Mouse (Mus musculus): ENCODE data around the gene Wbp1l. TPM values are rescaled to one million over a fixed set of nuclear protein-coding genes. Genes with fewer than 3 reads are reported as not detected.

Wbp1l gene
- total RNA-seq, 2 experiments from 2014 or later, result 180 to 182 TPM

GRCm38 (mm10) chr19:46598187-46598586 lies 697 bp upstream of the Wbp1l start:
- DNase-seq (ENCODE audit: low spot score in 2 of 2), result no peak

GRCm38 (mm10) chr19:46599375-46600256 lies 732 bp downstream of the Wbp1l start:
- DNase-seq (ENCODE audit: low spot score in 2 of 2), result no peak

- no peak for DNase-seq (ENCODE audit: low spot score in 2 of 2)
These were observed 1.5 kb downstream of the Wbp1l start for GRCm38 (mm10) chr19:46600371-46600770.

- no peak for DNase-seq (ENCODE audit: low spot score in 2 of 2)
These were observed 2.6 kb downstream of the Wbp1l start for GRCm38 (mm10) chr19:46601491-46601890.

GRCm38 (mm10) chr19:46602406-46602805 lies 3.5 kb downstream of the Wbp1l start:
- no peak for DNase-seq (ENCODE audit: low spot score in 2 of 2)

- no peak for DNase-seq (ENCODE audit: low spot score in 2 of 2)
These were observed 7.8 kb downstream of the Wbp1l start for GRCm38 (mm10) chr19:46606718-46607117.

- no peak for DNase-seq (ENCODE audit: low spot score in 2 of 2)
These were observed 8.5 kb downstream of the Wbp1l start for GRCm38 (mm10) chr19:46607424-46607823.

- DNase-seq (ENCODE audit: low spot score in 2 of 2), result no peak
These were observed 9.3 kb downstream of the Wbp1l start for GRCm38 (mm10) chr19:46608158-46608557.

GRCm38 (mm10) chr19:46616378-46616777 lies 17.5 kb downstream of the Wbp1l start:
- DNase-seq (ENCODE audit: low spot score in 2 of 2), result no peak

GRCm38 (mm10) chr19:46617361-46617760 lies 18.5 kb downstream of the Wbp1l start:
- DNase-seq (ENCODE audit: low spot score in 2 of 2), result no peak

GRCm38 (mm10) chr19:46618322-46618721 lies 19.4 kb downstream of the Wbp1l start:
- DNase-seq (ENCODE audit: low spot score in 2 of 2), result no peak

GRCm38 (mm10) chr19:46619001-46619400 lies 20.1 kb downstream of the Wbp1l start:
- DNase-seq (ENCODE audit: low spot score in 2 of 2), result no peak

GRCm38 (mm10) chr19:46619518-46619917 lies 20.6 kb downstream of the Wbp1l start:
- no peak for DNase-seq (ENCODE audit: low spot score in 2 of 2)

GRCm38 (mm10) chr19:46620016-46620808 lies 21.3 kb downstream of the Wbp1l start:
- no peak for DNase-seq (ENCODE audit: low spot score in 2 of 2)

- no peak for DNase-seq (ENCODE audit: low spot score in 2 of 2)
These were observed 22.6 kb downstream of the Wbp1l start for GRCm38 (mm10) chr19:46621236-46622183.

- no peak for DNase-seq (ENCODE audit: low spot score in 2 of 2)
These were observed 23.8 kb downstream of the Wbp1l start for GRCm38 (mm10) chr19:46622659-46623193.

- no peak for DNase-seq (ENCODE audit: low spot score in 2 of 2)
These were observed 24.3 kb downstream of the Wbp1l start for GRCm38 (mm10) chr19:46623194-46623667.

- DNase-seq (ENCODE audit: low spot score in 2 of 2), result no peak
These were observed 25.2 kb downstream of the Wbp1l start for GRCm38 (mm10) chr19:46623790-46624772.

- DNase-seq (ENCODE audit: low spot score in 2 of 2), result no peak
These were observed 26.1 kb downstream of the Wbp1l start for GRCm38 (mm10) chr19:46625015-46625414.

Measured in adrenal gland, postnatal 4 days (tissue).